Mouse (Mus musculus): ENCODE measurements at regions not wholly inside any gene's neighbourhood (a gene's known extent, or its start where the extent isn't known, plus 50 kb on each side); places are given as distances from the start of the nearest gene placed in this dataset.

- no peak for TF ChIP-seq CTCF (IDR thresholded peaks at IDR 0.05; ENCODE audit: low read depth, low read length)
- no peak for TF ChIP-seq POLR2A (IDR thresholded peaks at IDR 0.05; ENCODE audit: insufficient read depth, low read length)
These were observed 156.3 kb upstream of the Spred2 start for GRCm38 (mm10) chr11:19767871-19768270.
